Mouse (Mus musculus) midbrain, postnatal 0 days (tissue): ENCODE measurements at regions not wholly inside any gene's neighbourhood (a gene's known extent, or its start where the extent isn't known, plus 50 kb on each side); places are given as distances from the start of the nearest gene placed in this dataset.

ENCODE experiments used
- ATAC-seq: fragments of 200-750 bp; cut with Nextera tagmentation; 2 replicates; pipeline ENCODE4 v1.8.0; 2017; ENCODE audit warnings: moderate number of reproducible peaks, mild to moderate bottlenecking, moderate TSS enrichment, moderate library complexity; ENCODE audit not compliant: low FRiP score
- DNase-seq: peaks from one replicate; pipeline ENCODE4 v3.0.0-alpha.2; 2015; ENCODE audit warnings: low spot score
- H3K27ac ChIP-seq: fragments of 300-500 bp; sonication (generic); 2 replicates; pipeline ENCODE4 v1.5.1; 2014; ENCODE audit warnings: low read depth, mild to moderate bottlenecking, low read length, mixed read lengths
- H3K27me3 ChIP-seq: fragments of 300-500 bp; sonication (generic); 2 replicates; pipeline ENCODE4 v1.6.1; 2014; ENCODE audit warnings: low read length, control low read depth, mixed read lengths; ENCODE audit not compliant: insufficient read depth
- H3K36me3 ChIP-seq: fragments of 300-500 bp; sonication (generic); 2 replicates; pipeline ENCODE4 v1.6.1; 2014; ENCODE audit warnings: low read length, control low read depth, mixed read lengths; ENCODE audit not compliant: insufficient read depth
- H3K4me1 ChIP-seq: fragments of 300-500 bp; sonication (generic); 2 replicates; pipeline ENCODE4 v1.6.1; 2014; ENCODE audit warnings: mild to moderate bottlenecking, control low read depth, antibody characterized with exemption, low read length, mixed read lengths; ENCODE audit not compliant: insufficient read depth
- H3K4me2 ChIP-seq: fragments of 300-500 bp; sonication (generic); 2 replicates; pipeline ENCODE4 v1.6.1; 2014; ENCODE audit warnings: low read depth, mild to moderate bottlenecking, low read length, mixed read lengths; ENCODE audit not compliant: poor library complexity, severe bottlenecking
- H3K4me3 ChIP-seq: fragments of 300-500 bp; sonication (generic); 2 replicates; pipeline ENCODE4 v1.5.1; 2014; ENCODE audit warnings: low read depth, mild to moderate bottlenecking, low read length, moderate library complexity
- H3K9ac ChIP-seq: fragments of 300-500 bp; sonication (generic); replicated peaks from 2 replicates; pipeline ENCODE4 v1.6.1; 2014; ENCODE audit warnings: mild to moderate bottlenecking, low read length, moderate library complexity, mixed read lengths; ENCODE audit not compliant: poor library complexity, severe bottlenecking
- H3K9me3 ChIP-seq: fragments of 300-500 bp; sonication (generic); 2 replicates; pipeline ENCODE4 v1.6.1; 2016; ENCODE audit warnings: low read length, control low read depth
- CTCF ChIP-seq: IDR thresholded peaks from 2 replicates; pipeline ENCODE4 v1.5.1; 2016; ENCODE audit warnings: antibody characterized with exemption, mild to moderate bottlenecking
- WGBS: fragments of 180-500 bp; shearing (Covaris S2); extraction: QIAGEN DNeasy Blood & Tissue Kit; methylation state at CpG from one replicate; pipeline ENCODE4 v1.1.7; 2014; 5-methylcytosine and 5-hydroxymethylcytosine counted together

DNA sequence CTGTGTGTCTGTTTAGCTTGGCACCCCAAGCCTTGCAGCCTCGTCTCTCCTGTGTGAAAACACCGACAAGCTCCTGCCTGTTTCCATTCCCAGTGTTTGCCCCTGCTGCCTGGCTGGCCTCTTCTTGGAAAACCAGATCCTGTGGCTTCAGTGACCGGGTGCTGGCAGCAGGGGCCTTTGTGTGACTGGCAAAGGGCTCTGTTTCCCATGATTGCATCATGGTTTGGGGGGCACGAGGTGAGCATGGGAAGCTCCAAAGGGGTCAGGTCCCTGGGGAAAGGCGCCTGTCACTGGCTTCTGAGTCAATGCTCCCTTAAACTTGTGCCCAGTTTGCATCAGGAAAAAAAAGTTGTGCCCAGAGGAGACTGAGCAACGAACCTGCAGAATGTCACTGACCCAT is 175.3 kb downstream of the Gadd45g start:
- Histone ChIP-seq H3K4me2 (no peak overlapping the region), H3K27ac (no peak overlapping the region), H3K9ac (no peak overlapping the region), H3K36me3 (no peaks in the 10 kb centered on the region), H3K4me3 (no peak overlapping the region), H3K27me3 (0 out of 2 replicates have a peak, but pooled peaks cover 3% of the 10 kb centered on the region), H3K4me1 (no peaks in the 10 kb centered on the region), H3K9me3 (no peaks in the 10 kb centered on the region)
- DNase-seq = no peak
- TF ChIP-seq CTCF = no peak
- WGBS = 61% methylated on average over 6 of the region's 6 CpGs
- no peak for ATAC-seq

DNA sequence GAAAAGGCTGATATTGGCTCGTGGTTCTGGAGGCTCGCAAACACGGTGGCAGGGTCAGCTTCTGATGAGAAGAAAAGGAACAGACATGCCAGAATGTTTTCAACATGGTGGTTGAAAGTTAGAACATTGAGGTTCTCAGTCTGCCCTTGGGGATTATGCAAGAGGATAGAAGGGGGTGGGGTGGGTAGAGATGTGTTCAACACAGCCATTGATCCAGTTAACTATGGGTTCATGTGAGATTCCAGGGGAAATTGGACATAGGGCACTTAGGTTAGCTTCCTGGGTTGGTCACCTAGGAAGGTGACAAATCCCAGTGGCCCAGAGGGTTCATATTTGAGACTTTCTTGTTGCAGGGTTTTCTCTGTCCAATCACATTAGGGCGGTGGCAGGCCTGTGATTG is 176.1 kb downstream of the Gadd45g start:
- H3K4me1 ChIP-seq = no peaks in the 10 kb centered on the region
- no peak overlapping the region for H3K4me3 ChIP-seq
- no peak for DNase-seq
- no peak for ATAC-seq
- H3K9ac ChIP-seq = no peak overlapping the region
- no peaks in the 10 kb centered on the region for H3K36me3 ChIP-seq
- no peaks in the 10 kb centered on the region for H3K9me3 ChIP-seq
- no peak overlapping the region for H3K4me2 ChIP-seq
- no peak overlapping the region for H3K27ac ChIP-seq
- no peak for TF ChIP-seq CTCF
- 90% methylated on average over 4 of the region's 4 CpGs for WGBS
- 0 out of 2 replicates have a peak, but pooled peaks cover 3% of the 10 kb centered on the region for H3K27me3 ChIP-seq

DNA sequence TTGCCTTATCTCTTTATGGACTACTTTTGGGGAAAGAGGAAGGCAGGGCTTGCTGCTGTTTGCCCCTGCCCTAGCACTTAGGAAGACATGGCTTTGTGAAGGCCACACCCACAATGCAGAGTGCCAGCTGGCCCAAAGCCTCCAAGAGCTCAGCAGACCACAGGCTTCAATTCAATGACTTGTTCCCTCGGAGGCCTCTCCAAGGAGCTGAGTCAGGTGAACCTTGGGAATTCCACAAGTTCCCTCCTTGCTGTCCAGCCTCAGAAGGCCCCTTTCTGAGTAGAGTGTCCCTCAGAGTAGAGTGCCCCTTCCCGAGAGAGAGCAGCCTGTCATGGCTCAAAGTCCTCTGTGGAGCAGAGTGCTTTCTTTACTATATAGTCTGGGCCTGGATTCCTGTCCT is 177.9 kb downstream of the Gadd45g start:
- TF ChIP-seq CTCF = no peak
- no peaks in the 10 kb centered on the region for H3K9me3 ChIP-seq
- H3K4me2 ChIP-seq = no peak overlapping the region
- H3K27ac ChIP-seq = peak overlapping the region; percentile 14; the same call in 1 of the 2 replicates
- H3K4me1 ChIP-seq = no peaks in the 10 kb centered on the region
- H3K4me3 ChIP-seq = no peak overlapping the region
- 0 out of 2 replicates have a peak, but pooled peaks cover 3% of the 10 kb centered on the region for H3K27me3 ChIP-seq
- ATAC-seq (no peak; the same call in 1 of the 2 replicates), DNase-seq (peak; percentile 67)
- no peaks in the 10 kb centered on the region for H3K36me3 ChIP-seq
- H3K9ac ChIP-seq = no peak overlapping the region
- 49% methylated on average over 2 of the region's 2 CpGs for WGBS

DNA sequence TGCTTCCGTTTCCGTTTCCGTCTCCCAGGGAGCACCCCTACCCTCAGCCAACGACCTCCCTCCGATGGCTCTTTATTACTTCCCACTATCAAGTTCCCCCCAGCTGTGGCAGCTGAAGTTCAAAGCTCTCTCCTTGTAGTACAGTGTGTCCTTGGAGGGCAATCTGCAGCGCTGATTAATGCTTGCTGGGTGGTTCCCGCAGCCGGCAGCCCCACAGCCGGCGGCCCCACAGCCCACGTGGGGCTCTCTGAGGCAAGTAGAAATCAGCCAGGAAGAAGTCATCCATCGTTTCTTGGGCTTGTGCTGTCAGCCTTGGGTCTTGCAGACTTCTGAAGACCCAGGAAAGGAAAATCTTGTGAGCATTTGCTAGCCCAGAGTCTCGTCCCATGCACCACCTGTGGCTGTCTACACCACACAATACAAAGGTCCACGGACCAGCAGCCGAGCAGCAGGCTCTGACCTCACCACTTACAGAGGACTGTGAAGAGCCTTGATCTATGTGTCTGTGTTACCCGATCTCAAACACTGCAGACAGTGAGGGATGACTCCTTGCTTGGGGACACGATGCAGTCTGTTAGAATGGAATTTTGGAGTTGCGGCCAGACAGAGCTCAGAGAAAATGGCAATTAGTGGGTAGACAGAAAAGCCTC is 178.5 kb downstream of the Gadd45g start:
- peak; percentile 54 for DNase-seq
- 39% methylated on average over 18 of the region's 18 CpGs for WGBS

DNA sequence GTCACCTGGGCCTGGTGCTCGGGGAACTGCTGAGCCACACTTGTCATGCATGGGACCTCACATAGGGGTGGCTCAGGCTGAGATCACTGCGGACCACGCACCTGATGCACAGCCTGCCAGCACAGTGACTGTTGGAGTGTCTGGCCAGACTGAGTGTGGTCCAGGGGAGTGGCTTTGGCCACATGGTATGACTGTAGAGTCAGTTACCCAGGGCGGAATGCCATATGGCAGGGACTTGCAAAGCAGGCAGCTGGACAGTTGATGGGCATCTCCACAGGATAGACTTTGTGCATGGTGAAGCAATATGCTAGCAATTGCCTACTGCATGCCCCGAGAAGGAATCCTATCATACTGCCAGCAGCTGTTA is 179.0 kb downstream of the Gadd45g start:
- Histone ChIP-seq H3K9me3 (no peaks in the 10 kb centered on the region), H3K4me1 (no peaks in the 10 kb centered on the region), H3K27ac (no peak overlapping the region), H3K4me2 (no peak overlapping the region), H3K27me3 (0 out of 2 replicates have a peak, but pooled peaks cover 3% of the 10 kb centered on the region), H3K9ac (no peak overlapping the region), H3K36me3 (no peaks in the 10 kb centered on the region), H3K4me3 (no peak overlapping the region)
- 72% methylated on average over 5 of the region's 5 CpGs for WGBS
- DNase-seq (peak; percentile 90), ATAC-seq (peak; percentile 48; the same call in 1 of the 2 replicates)
- no peak for TF ChIP-seq CTCF

More for the DNA sequence above, 178.5 kb downstream of the Gadd45g start:
- Histone ChIP-seq H3K27me3 (0 out of 2 replicates have a peak, but pooled peaks cover 3% of the 10 kb centered on the region), H3K9ac (no peak overlapping the region), H3K4me3 (no peak overlapping the region), H3K9me3 (no peaks in the 10 kb centered on the region), H3K4me2 (no peak overlapping the region), H3K36me3 (no peaks in the 10 kb centered on the region), H3K4me1 (no peaks in the 10 kb centered on the region), H3K27ac (peak overlapping the region; percentile 14; the same call in 1 of the 2 replicates)
- peak; percentile 42 for ATAC-seq
- TF ChIP-seq CTCF = no peak

DNA sequence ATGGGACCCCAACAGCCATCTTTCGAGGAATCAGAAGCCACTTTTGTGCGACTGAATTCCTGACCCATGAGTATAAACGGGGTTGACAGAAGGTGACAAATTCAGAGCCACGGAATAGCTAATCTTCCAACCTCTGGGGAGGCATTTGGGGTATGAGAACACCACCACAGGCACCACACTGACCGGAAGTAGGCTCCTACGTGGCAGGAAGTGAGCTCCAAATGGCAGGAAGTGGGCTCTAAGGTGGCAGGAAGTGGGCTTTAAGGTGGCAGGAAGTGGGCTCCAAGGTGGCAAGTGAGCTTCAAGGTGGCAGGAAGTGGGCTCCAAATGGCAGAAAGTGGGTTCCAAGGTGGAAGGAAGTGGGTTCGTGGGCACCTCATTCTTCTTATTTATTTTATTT is 179.8 kb downstream of the Gadd45g start:
- H3K9me3 ChIP-seq = no peaks in the 10 kb centered on the region

More for the DNA sequence above, 179.8 kb downstream of the Gadd45g start:
- no peak for TF ChIP-seq CTCF
- H3K4me2 ChIP-seq = no peak overlapping the region
- H3K27ac ChIP-seq = no peak overlapping the region
- H3K36me3 ChIP-seq = no peaks in the 10 kb centered on the region
- 0 out of 2 replicates have a peak, but pooled peaks cover 3% of the 10 kb centered on the region for H3K27me3 ChIP-seq
- ATAC-seq = no peak
- no peak overlapping the region for H3K9ac ChIP-seq
- DNase-seq = no peak
- H3K4me3 ChIP-seq = no peak overlapping the region
- no peaks in the 10 kb centered on the region for H3K4me1 ChIP-seq
- WGBS = 88% methylated on average over 7 of the region's 7 CpGs
